Mouse (Mus musculus): Measurements from ENCODE around the gene Kif14. TPM values are rescaled to one million over a fixed set of nuclear protein-coding genes. Genes with fewer than 3 reads are reported as not detected.

Gene Kif14
- polyA plus RNA-seq, 1 experiment from 2014 or later, result 4.1 TPM

GRCm38 (mm10) chr1:136446933-136447332, 19.2 kb upstream of the Kif14 start:
- H3K4me2 ChIP-seq (ENCODE audit: low read depth, low read length), result no peak overlapping the region
- no peaks in the 10 kb centered on the region for H3K36me3 ChIP-seq (ENCODE audit: control insufficient read depth, insufficient read depth)
- ATAC-seq (replicated peaks; ENCODE audit: extremely low read depth, insufficient read depth, low FRiP score), result no peak
- H3K27ac ChIP-seq (ENCODE audit: low read length), result no peak overlapping the region
- no peaks in the 10 kb centered on the region for H3K9me3 ChIP-seq (replicated peaks; ENCODE audit: control insufficient read depth, low read length)
- H3K4me1 ChIP-seq (ENCODE audit: control insufficient read depth, insufficient read depth, low read length), result no peaks in the 10 kb centered on the region
- no peak overlapping the region for H3K9ac ChIP-seq (ENCODE audit: low read length)
- H3K27me3 ChIP-seq (ENCODE audit: control insufficient read depth, insufficient read depth, low read length), result no peaks in the 10 kb centered on the region
- no peak overlapping the region for H3K4me3 ChIP-seq (ENCODE audit: low read length)
- 82% methylated on average over 10 of the region's 10 CpGs for WGBS

- no peak for ATAC-seq (replicated peaks; ENCODE audit: extremely low read depth, insufficient read depth, low FRiP score)
- H3K27ac ChIP-seq (ENCODE audit: low read length), result no peak overlapping the region
- H3K36me3 ChIP-seq (ENCODE audit: control insufficient read depth, insufficient read depth), result no peaks in the 10 kb centered on the region
- no peaks in the 10 kb centered on the region for H3K9me3 ChIP-seq (replicated peaks; ENCODE audit: control insufficient read depth, low read length)
- H3K27me3 ChIP-seq (ENCODE audit: control insufficient read depth, insufficient read depth, low read length), result no peaks in the 10 kb centered on the region
- H3K4me2 ChIP-seq (ENCODE audit: low read depth, low read length), result no peak overlapping the region
- no peak overlapping the region for H3K4me3 ChIP-seq (ENCODE audit: low read length)
- no peaks in the 10 kb centered on the region for H3K4me1 ChIP-seq (ENCODE audit: control insufficient read depth, insufficient read depth, low read length)
- WGBS, result 47% methylated on average over 4 of the region's 4 CpGs
- no peak overlapping the region for H3K9ac ChIP-seq (ENCODE audit: low read length)
These were observed 18.8 kb upstream of the Kif14 start for GRCm38 (mm10) chr1:136447338-136447737.

DNA sequence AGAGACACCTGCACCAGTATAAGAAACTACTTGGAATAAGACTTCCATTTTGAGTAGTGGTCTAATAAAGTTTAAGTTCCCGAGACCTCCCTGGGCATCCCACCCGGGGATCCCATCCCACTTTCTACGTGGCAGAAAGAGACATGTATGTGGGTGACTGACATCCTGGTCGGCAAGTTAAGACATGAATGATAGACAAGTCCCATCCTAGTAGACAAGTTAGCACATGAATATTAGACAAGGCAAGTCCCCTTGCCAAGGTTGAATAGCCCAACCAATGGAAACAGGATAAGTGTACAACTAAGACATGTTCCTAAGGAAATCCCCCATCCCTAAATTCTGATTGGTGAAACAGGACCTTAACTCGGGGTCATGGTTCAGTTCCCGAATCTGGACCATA, 16.6 kb upstream of the Kif14 start:
- Histone ChIP-seq H3K27ac (ENCODE audit: low read length) (no peak overlapping the region), H3K9me3 (replicated peaks; ENCODE audit: control insufficient read depth, low read length) (no peaks in the 10 kb centered on the region), H3K4me1 (ENCODE audit: control insufficient read depth, insufficient read depth, low read length) (no peaks in the 10 kb centered on the region), H3K4me3 (ENCODE audit: low read length) (no peak overlapping the region), H3K36me3 (ENCODE audit: control insufficient read depth, insufficient read depth) (no peaks in the 10 kb centered on the region), H3K4me2 (ENCODE audit: low read depth, low read length) (no peak overlapping the region), H3K9ac (ENCODE audit: low read length) (no peak overlapping the region), H3K27me3 (ENCODE audit: control insufficient read depth, insufficient read depth, low read length) (no peaks in the 10 kb centered on the region)
- no peak for ATAC-seq (replicated peaks; ENCODE audit: extremely low read depth, insufficient read depth, low FRiP score)
- 84% methylated on average over 6 of the region's 6 CpGs for WGBS

- no peaks in the 10 kb centered on the region for H3K27me3 ChIP-seq (ENCODE audit: control insufficient read depth, insufficient read depth, low read length)
- 83% methylated on average over 5 of the region's 5 CpGs for WGBS
These were observed 15.9 kb upstream of the Kif14 start for GRCm38 (mm10) chr1:136450206-136450605.

GRCm38 (mm10) chr1:136452421-136452820, 13.7 kb upstream of the Kif14 start:
- ATAC-seq (replicated peaks; ENCODE audit: extremely low read depth, insufficient read depth, low FRiP score), result no peak
- H3K4me1 ChIP-seq (ENCODE audit: control insufficient read depth, insufficient read depth, low read length), result no peaks in the 10 kb centered on the region
- H3K9ac ChIP-seq (ENCODE audit: low read length), result no peak overlapping the region
- H3K9me3 ChIP-seq (replicated peaks; ENCODE audit: control insufficient read depth, low read length), result no peaks in the 10 kb centered on the region
- 76% methylated on average over 5 of the region's 5 CpGs for WGBS
- no peaks in the 10 kb centered on the region for H3K27me3 ChIP-seq (ENCODE audit: control insufficient read depth, insufficient read depth, low read length)
- no peak overlapping the region for H3K27ac ChIP-seq (ENCODE audit: low read length)
- H3K4me2 ChIP-seq (ENCODE audit: low read depth, low read length), result no peak overlapping the region
- H3K36me3 ChIP-seq (ENCODE audit: control insufficient read depth, insufficient read depth), result no peaks in the 10 kb centered on the region
- H3K4me3 ChIP-seq (ENCODE audit: low read length), result no peak overlapping the region

More at GRCm38 (mm10) chr1:136450206-136450605, 15.9 kb upstream of the Kif14 start:
- no peaks in the 10 kb centered on the region for H3K4me1 ChIP-seq (ENCODE audit: control insufficient read depth, insufficient read depth, low read length)
- ATAC-seq (replicated peaks; ENCODE audit: extremely low read depth, insufficient read depth, low FRiP score), result no peak
- no peaks in the 10 kb centered on the region for H3K36me3 ChIP-seq (ENCODE audit: control insufficient read depth, insufficient read depth)
- no peaks in the 10 kb centered on the region for H3K9me3 ChIP-seq (replicated peaks; ENCODE audit: control insufficient read depth, low read length)
- H3K9ac ChIP-seq (ENCODE audit: low read length), result no peak overlapping the region
- H3K27ac ChIP-seq (ENCODE audit: low read length), result no peak overlapping the region
- no peak overlapping the region for H3K4me2 ChIP-seq (ENCODE audit: low read depth, low read length)
- no peak overlapping the region for H3K4me3 ChIP-seq (ENCODE audit: low read length)

- no peaks in the 10 kb centered on the region for H3K36me3 ChIP-seq (ENCODE audit: control insufficient read depth, insufficient read depth)
These were observed 10.2 kb upstream of the Kif14 start for GRCm38 (mm10) chr1:136455756-136456585.

DNA sequence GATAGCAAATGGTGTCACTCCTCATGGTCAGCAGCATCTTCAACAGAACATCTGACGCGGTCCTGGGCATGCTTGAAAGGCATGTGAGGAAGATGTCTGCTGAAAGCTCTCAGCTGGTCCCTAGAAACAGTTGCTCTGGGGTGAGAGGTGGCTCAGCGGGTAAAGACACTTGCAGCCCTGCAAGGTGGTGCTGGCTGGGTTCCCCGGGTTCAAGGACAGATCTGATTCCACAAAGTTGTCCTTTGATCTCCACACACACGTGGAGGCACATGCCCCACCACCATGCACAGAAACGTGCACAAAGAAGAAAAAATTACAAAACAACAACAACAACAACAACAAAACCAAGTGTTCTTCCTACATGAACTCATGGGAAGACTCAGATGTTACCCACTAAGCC, 9.4 kb upstream of the Kif14 start:
- Histone ChIP-seq H3K27me3 (ENCODE audit: control insufficient read depth, insufficient read depth, low read length) (no peaks in the 10 kb centered on the region), H3K4me3 (ENCODE audit: low read length) (no peak overlapping the region), H3K36me3 (ENCODE audit: control insufficient read depth, insufficient read depth) (no peaks in the 10 kb centered on the region), H3K4me2 (ENCODE audit: low read depth, low read length) (no peak overlapping the region), H3K27ac (ENCODE audit: low read length) (no peak overlapping the region), H3K9ac (ENCODE audit: low read length) (no peak overlapping the region), H3K9me3 (replicated peaks; ENCODE audit: control insufficient read depth, low read length) (0 out of 2 replicates have a peak, but pooled peaks cover 2% of the 10 kb centered on the region), H3K4me1 (ENCODE audit: control insufficient read depth, insufficient read depth, low read length) (no peaks in the 10 kb centered on the region)
- WGBS, result 71% methylated on average over 6 of the region's 6 CpGs
- ATAC-seq (replicated peaks; ENCODE audit: extremely low read depth, insufficient read depth, low FRiP score), result no peak

More at GRCm38 (mm10) chr1:136455756-136456585, 10.2 kb upstream of the Kif14 start:
- Histone ChIP-seq H3K9me3 (replicated peaks; ENCODE audit: control insufficient read depth, low read length) (0 out of 2 replicates have a peak, but pooled peaks cover 2% of the 10 kb centered on the region), H3K4me1 (ENCODE audit: control insufficient read depth, insufficient read depth, low read length) (no peaks in the 10 kb centered on the region), H3K27me3 (ENCODE audit: control insufficient read depth, insufficient read depth, low read length) (no peaks in the 10 kb centered on the region), H3K4me2 (ENCODE audit: low read depth, low read length) (no peak overlapping the region), H3K27ac (ENCODE audit: low read length) (no peak overlapping the region), H3K4me3 (ENCODE audit: low read length) (no peak overlapping the region), H3K9ac (ENCODE audit: low read length) (no peak overlapping the region)
- ATAC-seq (replicated peaks; ENCODE audit: extremely low read depth, insufficient read depth, low FRiP score), result no peak
- WGBS, result 79% methylated on average over 17 of the region's 17 CpGs

- WGBS, result 76% methylated on average over 4 of the region's 4 CpGs
These were observed 8.7 kb upstream of the Kif14 start for GRCm38 (mm10) chr1:136457403-136457802.

DNA sequence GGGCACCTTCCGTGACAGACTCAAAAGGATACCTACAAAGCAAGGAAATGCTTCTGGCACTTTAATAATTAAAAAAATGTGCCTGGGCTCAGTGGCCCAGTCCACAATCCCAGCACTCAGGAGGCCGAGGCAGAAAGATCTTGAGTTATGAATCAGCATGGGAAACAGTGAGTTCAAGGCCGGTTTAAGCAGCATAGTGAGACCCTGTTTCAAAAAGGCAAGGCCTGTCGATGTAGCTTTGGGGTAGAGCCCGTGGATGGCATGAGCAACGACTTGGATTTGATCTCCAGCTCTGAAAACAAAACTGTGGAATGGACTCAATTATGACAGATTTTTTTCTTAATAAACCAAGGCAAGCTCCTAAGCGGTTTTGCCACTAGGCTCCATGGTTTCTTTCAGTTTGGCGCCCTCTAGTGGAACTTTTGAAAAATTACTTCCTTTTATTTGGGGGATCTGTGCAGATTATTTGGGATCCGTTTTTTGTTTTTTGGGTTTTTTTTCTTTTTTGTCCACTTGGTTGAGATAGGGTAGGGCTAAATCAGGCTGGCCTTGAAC, 7.4 kb upstream of the Kif14 start:
- Histone ChIP-seq H3K9me3 (replicated peaks; ENCODE audit: control insufficient read depth, low read length) (0 out of 2 replicates have a peak, but pooled peaks cover 2% of the 10 kb centered on the region), H3K4me3 (ENCODE audit: low read length) (no peak overlapping the region), H3K36me3 (ENCODE audit: control insufficient read depth, insufficient read depth) (no peaks in the 10 kb centered on the region), H3K4me2 (ENCODE audit: low read depth, low read length) (no peak overlapping the region), H3K4me1 (ENCODE audit: control insufficient read depth, insufficient read depth, low read length) (no peaks in the 10 kb centered on the region), H3K9ac (ENCODE audit: low read length) (no peak overlapping the region), H3K27me3 (ENCODE audit: control insufficient read depth, insufficient read depth, low read length) (no peaks in the 10 kb centered on the region), H3K27ac (ENCODE audit: low read length) (no peak overlapping the region)
- 31% methylated on average over 9 of the region's 9 CpGs for WGBS
- ATAC-seq (replicated peaks; ENCODE audit: extremely low read depth, insufficient read depth, low FRiP score), result no peak

More at GRCm38 (mm10) chr1:136457403-136457802, 8.7 kb upstream of the Kif14 start:
- H3K9ac ChIP-seq (ENCODE audit: low read length), result no peak overlapping the region
- no peak overlapping the region for H3K4me3 ChIP-seq (ENCODE audit: low read length)
- H3K27ac ChIP-seq (ENCODE audit: low read length), result no peak overlapping the region
- ATAC-seq (replicated peaks; ENCODE audit: extremely low read depth, insufficient read depth, low FRiP score), result no peak
- H3K4me2 ChIP-seq (ENCODE audit: low read depth, low read length), result no peak overlapping the region
- H3K36me3 ChIP-seq (ENCODE audit: control insufficient read depth, insufficient read depth), result no peaks in the 10 kb centered on the region
- no peaks in the 10 kb centered on the region for H3K4me1 ChIP-seq (ENCODE audit: control insufficient read depth, insufficient read depth, low read length)
- 0 out of 2 replicates have a peak, but pooled peaks cover 2% of the 10 kb centered on the region for H3K9me3 ChIP-seq (replicated peaks; ENCODE audit: control insufficient read depth, low read length)
- H3K27me3 ChIP-seq (ENCODE audit: control insufficient read depth, insufficient read depth, low read length), result no peaks in the 10 kb centered on the region
